Mouse (Mus musculus) heart, postnatal 25 days (tissue): Measurements from ENCODE around the gene Tbc1d5. TPM values are rescaled to one million over a fixed set of nuclear protein-coding genes. Genes with fewer than 3 reads are reported as not detected.

Source experiments
- DNase-seq: peaks from one replicate; pipeline ENCODE4 v3.0.0; 2022; ENCODE audit warnings: low spot score
- intact Hi-C: fragments of 180-260 bp; cut with DNase I; formaldehyde crosslinking; loops from one replicate; pipeline ENCODE4 v1.15.1; 2025
- total RNA-seq, 2 experiments: library from RNA; stranded (reverse); gene quantifications; 2 replicates each; pipeline ENCODE4 v1.2.3; 2021

Gene Tbc1d5
- total RNA-seq, 2 experiments from 2014 or later = 16.2 to 17.2 TPM

GRCm38 (mm10) chr17:51142095-51142494, 37.1 kb downstream of the Tbc1d5 start:
- intact Hi-C loops = no loop called here

GRCm38 (mm10) chr17:51111194-51111593, 68.0 kb downstream of the Tbc1d5 start:
- DNase-seq = no peak
- intact Hi-C loops = loop anchor here (5.0 kb wide), 2 partner anchors 71 to 181 kb away; no protein-coding TSS in a partner anchor

More at GRCm38 (mm10) chr17:51142095-51142494, 37.1 kb downstream of the Tbc1d5 start:
- DNase-seq = no peak

GRCm38 (mm10) chr17:51104294-51104693, 74.9 kb downstream of the Tbc1d5 start:
- no peak for DNase-seq
- intact Hi-C loops = no loop called here

GRCm38 (mm10) chr17:51043869-51044268, 135.3 kb downstream of the Tbc1d5 start:
- intact Hi-C loops = no loop called here
- DNase-seq = no peak

GRCm38 (mm10) chr17:51040861-51041260, 138.3 kb downstream of the Tbc1d5 start:
- intact Hi-C loops = no loop called here
- DNase-seq = no peak

GRCm38 (mm10) chr17:51023227-51023626, 155.9 kb downstream of the Tbc1d5 start:
- DNase-seq = no peak
- intact Hi-C loops = no loop called here

- intact Hi-C loops = no loop called here
- no peak for DNase-seq
Observed at GRCm38 (mm10) chr17:51016384-51016783, 162.8 kb downstream of the Tbc1d5 start.

GRCm38 (mm10) chr17:51013908-51014307, 165.2 kb downstream of the Tbc1d5 start:
- intact Hi-C loops = no loop called here
- no peak for DNase-seq

GRCm38 (mm10) chr17:51003179-51003578, 176.0 kb downstream of the Tbc1d5 start:
- no peak for DNase-seq
- intact Hi-C loops = no loop called here

- no peak for DNase-seq
- intact Hi-C loops = no loop called here
Observed at GRCm38 (mm10) chr17:50998216-50998615, 180.9 kb downstream of the Tbc1d5 start.

GRCm38 (mm10) chr17:50993294-50993993, 185.7 kb downstream of the Tbc1d5 start:
- DNase-seq = no peak
- intact Hi-C loops = no loop called here

GRCm38 (mm10) chr17:50990770-50991405, 188.3 kb downstream of the Tbc1d5 start:
- no peak for DNase-seq
- intact Hi-C loops = no loop called here

- no peak for DNase-seq
- intact Hi-C loops = loop anchor here (5.0 to 10.0 kb wide), 3 partner anchors 187 to 789 kb away; partner anchors contain the start of gene Tbc1d5
Observed at GRCm38 (mm10) chr17:50987935-50988334, 191.2 kb downstream of the Tbc1d5 start.

- intact Hi-C loops = loop anchor here (10.0 kb wide), 1 partner anchor 193 kb away; the partner anchor contains the start of gene Tbc1d5
- no peak for DNase-seq
Observed at GRCm38 (mm10) chr17:50981933-50982332, 197.2 kb downstream of the Tbc1d5 start.

- no peak for DNase-seq
- intact Hi-C loops = loop anchor here (5.0 kb wide), 1 partner anchor 160 kb away; no protein-coding TSS in a partner anchor
Observed at GRCm38 (mm10) chr17:50972142-50972541, 207.0 kb downstream of the Tbc1d5 start.

- intact Hi-C loops = no loop called here
- DNase-seq = no peak
Observed at GRCm38 (mm10) chr17:50966147-50966546, 213.0 kb downstream of the Tbc1d5 start.

- DNase-seq = no peak
- intact Hi-C loops = no loop called here
Observed at GRCm38 (mm10) chr17:50954313-50954712, 224.8 kb downstream of the Tbc1d5 start.

- no peak for DNase-seq
- intact Hi-C loops = no loop called here
Observed at GRCm38 (mm10) chr17:50922308-50922707, 256.8 kb downstream of the Tbc1d5 start.

- DNase-seq = no peak
- intact Hi-C loops = no loop called here
Observed at GRCm38 (mm10) chr17:50915216-50915615, 263.9 kb downstream of the Tbc1d5 start.

GRCm38 (mm10) chr17:50908568-50909335, 270.4 kb downstream of the Tbc1d5 start:
- DNase-seq = no peak

More at GRCm38 (mm10) chr17:50908568-50909335, 270.4 kb downstream of the Tbc1d5 start:
- intact Hi-C loops = no loop called here
